Mouse (Mus musculus) spleen, adult 2 months (tissue): ENCODE data around the gene Ccdc117.

Source experiments
- CTCF ChIP-seq: fragments of 200-500 bp; IDR thresholded peaks from 2 replicates; pipeline ENCODE4 v1.5.1; 2011; ENCODE audit warnings: mild to moderate bottlenecking, inconsistent platforms; ENCODE audit not compliant: insufficient read depth, insufficient read length, insufficient replicate concordance; ENCODE audit errors: extremely low read depth
- POLR2A ChIP-seq: fragments of 200-500 bp; IDR thresholded peaks from 2 replicates; pipeline ENCODE4 v1.6.1; 2011; ENCODE audit warnings: low read depth, low read length, inconsistent platforms

DNA sequence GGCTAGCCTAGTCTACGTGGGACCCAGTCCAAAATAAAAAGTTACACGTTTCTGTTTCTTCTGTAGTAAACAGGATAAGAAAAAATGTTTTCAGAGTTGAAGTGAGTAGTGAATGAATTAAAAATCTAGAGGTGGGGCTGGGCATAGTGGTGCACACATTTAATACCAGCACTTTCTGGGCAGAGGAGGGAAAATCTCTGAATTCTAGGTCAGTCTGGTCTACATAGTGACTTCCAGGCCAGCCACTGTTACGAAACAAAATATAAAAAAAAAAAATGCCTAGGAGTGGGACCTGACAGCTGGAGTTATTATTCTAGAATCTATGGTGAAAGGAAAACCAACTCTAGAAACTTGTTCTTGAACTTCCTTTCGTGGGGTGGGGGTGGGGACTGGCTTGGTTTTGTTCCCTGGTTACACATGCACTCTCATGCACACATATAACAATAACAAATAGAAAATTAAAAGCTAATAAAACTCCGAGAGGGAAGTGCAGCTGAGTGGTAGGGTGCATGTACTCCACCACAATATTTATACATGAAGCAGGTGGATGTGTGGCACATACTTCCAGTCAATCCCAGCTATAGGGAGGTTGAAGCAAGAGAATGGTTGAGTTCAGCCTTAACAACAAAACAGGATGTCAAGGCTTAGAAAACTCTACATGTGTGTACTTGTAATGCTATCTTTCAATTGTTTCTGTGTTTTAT, 647 bp upstream of the Ccdc117 start:
- no peak for TF ChIP-seq CTCF
- TF ChIP-seq POLR2A = no peak
